ENCODE assay signal across 8 mouse cellular contexts in the genomic region with DNA sequence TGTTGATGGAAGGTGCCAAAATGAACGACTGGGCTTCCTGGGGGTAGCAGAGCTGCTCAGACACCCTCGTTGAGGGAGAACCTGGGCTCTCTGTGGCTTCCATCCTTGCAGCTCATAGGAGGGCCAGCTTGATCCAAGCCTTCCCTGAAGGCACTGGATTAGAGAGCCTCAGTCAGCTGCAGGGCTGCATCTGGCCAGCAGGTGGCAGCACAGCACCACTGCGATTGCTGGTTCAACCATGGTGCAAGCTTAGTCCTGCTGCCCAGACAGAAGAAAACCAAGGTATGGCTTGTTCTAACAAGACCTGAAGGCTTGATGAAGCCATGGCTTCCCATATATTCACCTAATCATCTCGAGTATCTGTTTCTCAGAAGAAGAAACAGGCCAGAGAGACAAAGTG. TPM values are rescaled to one million over a fixed set of nuclear protein-coding genes. Genes with fewer than 3 reads are reported as not detected.
DNase-seq lines count a peak whose midpoint lies in the region; ATAC-seq and TF ChIP-seq lines count a peak whose summit lies in the region.

No protein-coding gene starts in this region.

- DNase-seq in 3134 (ENCODE audit: extremely low read depth, insufficient read length, low spot score): peak; percentile 68
- peak; percentile 73 for DNase-seq in adrenal gland, adult 8-10 months
- DNase-seq in embryonic facial prominence, embryonic 11.5 days (ENCODE audit: low spot score): peak; percentile 85
- DNase-seq in heart, adult 9 months (ENCODE audit: low spot score in 2 of 2): peak; percentile 65 to 85
- peak; percentile 84 for DNase-seq in limb, embryonic 14.5 days (ENCODE audit: low spot score)
- peak; percentile 78 to 90 for DNase-seq in spleen, postnatal 14 days (ENCODE audit: low spot score in 2 of 2)

- 0 out of 2 replicates have a peak, but pooled peaks have one; percentile 27 for ATAC-seq in embryonic facial prominence, embryonic 11.5 days (replicated peaks; ENCODE audit: insufficient number of reproducible peaks, low FRiP score, low TSS enrichment, low read depth)
- peak; percentile 20; the same call in 1 of the 2 replicates for ATAC-seq in kidney, embryonic 15.5 days (replicated peaks; ENCODE audit: low FRiP score)
- peak; percentile 59; the same call in 1 of the 2 replicates for ATAC-seq in limb, embryonic 14.5 days (ENCODE audit: low FRiP score, low read depth)

- no peaks in the 10 kb centered on the region for H3K4me1 ChIP-seq in embryonic facial prominence, embryonic 11.5 days (ENCODE audit: control insufficient read depth, insufficient read depth, low read length)
- no peaks in the 10 kb centered on the region for H3K4me1 ChIP-seq in kidney, embryonic 15.5 days
- H3K4me1 ChIP-seq in limb, embryonic 14.5 days (ENCODE audit: control insufficient read depth, insufficient read depth, low read length): no peaks in the 10 kb centered on the region

- no peak overlapping the region for H3K27ac ChIP-seq in embryonic facial prominence, embryonic 11.5 days (replicated peaks; ENCODE audit: low read depth, low read length)
- no peak overlapping the region for H3K27ac ChIP-seq in kidney, embryonic 15.5 days
- H3K27ac ChIP-seq in limb, embryonic 14.5 days (replicated peaks; ENCODE audit: low read depth, low read length): no peak overlapping the region

- H3K4me2 ChIP-seq in embryonic facial prominence, embryonic 11.5 days (ENCODE audit: low read depth, low read length): no peak overlapping the region
- H3K4me2 ChIP-seq in kidney, embryonic 15.5 days: no peak overlapping the region
- no peak overlapping the region for H3K4me2 ChIP-seq in limb, embryonic 14.5 days (replicated peaks; ENCODE audit: low read depth, low read length, severe bottlenecking)
- H3K4me2 ChIP-seq in myocyte (ENCODE audit: low read depth): no peak overlapping the region

- TF ChIP-seq POLR2A in limb, embryonic 14.5 days (IDR thresholded peaks at IDR 0.05; ENCODE audit: borderline replicate concordance, extremely low read depth, insufficient read depth, insufficient read length): no peak
- TF ChIP-seq POLR2A in myocyte (IDR thresholded peaks at IDR 0.05; ENCODE audit: insufficient read length, low read depth): peak; percentile 25

- WGBS in embryonic facial prominence, embryonic 11.5 days: 18% methylated on average over 4 of the region's 4 CpGs
- 18% methylated on average over 4 of the region's 4 CpGs for WGBS in kidney, embryonic 15.5 days
- 21% methylated on average over 4 of the region's 4 CpGs for WGBS in limb, embryonic 14.5 days

- H3K9ac ChIP-seq in embryonic facial prominence, embryonic 11.5 days (replicated peaks; ENCODE audit: low read length): no peak overlapping the region
- no peak overlapping the region for H3K9ac ChIP-seq in kidney, embryonic 15.5 days
- no peak overlapping the region for H3K9ac ChIP-seq in limb, embryonic 14.5 days (ENCODE audit: low read depth, low read length, severe bottlenecking)

- H3K9me3 ChIP-seq in embryonic facial prominence, embryonic 11.5 days (replicated peaks; ENCODE audit: control insufficient read depth, low read length): no peaks in the 10 kb centered on the region
- H3K9me3 ChIP-seq in kidney, embryonic 15.5 days (replicated peaks): no peaks in the 10 kb centered on the region
- no peaks in the 10 kb centered on the region for H3K9me3 ChIP-seq in limb, embryonic 14.5 days (ENCODE audit: control insufficient read depth, low read length)

- H3K4me3 ChIP-seq in embryonic facial prominence, embryonic 11.5 days (ENCODE audit: low read depth, low read length): no peak overlapping the region
- H3K4me3 ChIP-seq in kidney, embryonic 15.5 days (replicated peaks): no peak overlapping the region
- H3K4me3 ChIP-seq in limb, embryonic 14.5 days (replicated peaks; ENCODE audit: low read length): no peak overlapping the region
- no peak overlapping the region for H3K4me3 ChIP-seq in myocyte

- H3K36me3 ChIP-seq in embryonic facial prominence, embryonic 11.5 days (replicated peaks; ENCODE audit: control insufficient read depth, insufficient read depth, low read depth, low read length): no peaks in the 10 kb centered on the region; the same call in 1 of the 2 replicates
- peaks cover 54% of the 10 kb centered on the region for H3K36me3 ChIP-seq in kidney, embryonic 15.5 days
- peaks cover 49% of the 10 kb centered on the region for H3K36me3 ChIP-seq in limb, embryonic 14.5 days (ENCODE audit: control insufficient read depth, insufficient read depth, low read length)
- H3K36me3 ChIP-seq in myocyte (ENCODE audit: control insufficient read depth, insufficient read depth): peaks cover 28% of the 10 kb centered on the region

- H3ac ChIP-seq in myocyte (ENCODE audit: control insufficient read depth, insufficient read length): no peak overlapping the region

- H3K79me2 ChIP-seq in myocyte (ENCODE audit: control insufficient read depth, insufficient read depth): no peaks in the 10 kb centered on the region

- no peaks in the 10 kb centered on the region for H3K27me3 ChIP-seq in embryonic facial prominence, embryonic 11.5 days (ENCODE audit: control insufficient read depth, insufficient read depth, low read length)
- no peaks in the 10 kb centered on the region for H3K27me3 ChIP-seq in kidney, embryonic 15.5 days
- no peaks in the 10 kb centered on the region for H3K27me3 ChIP-seq in limb, embryonic 14.5 days (ENCODE audit: control insufficient read depth, insufficient read depth, low read length)
- no peaks in the 10 kb centered on the region for H3K27me3 ChIP-seq in myocyte (ENCODE audit: control insufficient read depth, insufficient read depth, insufficient read length)

TF ChIP-seq in myocyte, 11 proteins besides CTCF, POLR2A, EP300 and RAD21:
- peak in 1 of 3 experiments; percentile 7 for TF ChIP-seq MYOD1 (IDR thresholded peaks at IDR 0.05; ENCODE audit: control insufficient read depth in 1 of 3, insufficient read length in 2 of 3, low read depth in 2 of 3)
- no peak for TF ChIP-seq SRF (IDR thresholded peaks at IDR 0.05; ENCODE audit: control insufficient read depth, insufficient read length, low read depth)

RNA-seq across cellular contexts. Expression of a gene that starts 6.3 kb away (rescaled TPM):
- total RNA-seq in adrenal gland, adult 8-10 months (2022): 1 to 10 TPM in 3 of 4 experiments, under 1 TPM in 1; 0.74 to 4.3 (median 2.8) TPM
- not detected in 2 replicates for polyA plus RNA-seq in embryonic facial prominence, embryonic 11.5 days (2014; fragmentation: Nextera tagmentation; extraction: Ambion mirVana)
- not detected in 2 replicates for polyA plus RNA-seq in kidney, embryonic 15.5 days (2015; fragmentation: Nextera tagmentation; extraction: Ambion mirVana)
- polyA plus RNA-seq in limb, embryonic 14.5 days (2012; rRNA removed): not detected in 2 replicates
- not detected in 2 replicates for polyA plus RNA-seq in limb, embryonic 14.5 days (2014; fragmentation: Nextera tagmentation; extraction: Ambion mirVana)
- polyA plus RNA-seq in myocyte (2012; fragmentation: generic; extraction: Trizol): not detected

RNA-seq across cellular contexts. Expression of a gene that starts 12.6 kb away (rescaled TPM):
- 10 to 100 TPM in 1 of 4 experiments, 1 to 10 TPM in 3; 6.4 to 14.0 (median 8.7) TPM for total RNA-seq in adrenal gland, adult 8-10 months (2022)
- not detected in 2 replicates for polyA plus RNA-seq in embryonic facial prominence, embryonic 11.5 days (2014; fragmentation: Nextera tagmentation; extraction: Ambion mirVana)
- not detected in 2 replicates for polyA plus RNA-seq in kidney, embryonic 15.5 days (2015; fragmentation: Nextera tagmentation; extraction: Ambion mirVana)
- polyA plus RNA-seq in limb, embryonic 14.5 days (2012; rRNA removed): not detected in 2 replicates
- not detected in 2 replicates for polyA plus RNA-seq in limb, embryonic 14.5 days (2014; fragmentation: Nextera tagmentation; extraction: Ambion mirVana)
- polyA plus RNA-seq in myocyte (2012; fragmentation: generic; extraction: Trizol): 0.07 TPM

RNA-seq across cellular contexts. Expression of a gene that starts 24.2 kb away (rescaled TPM):
- total RNA-seq in adrenal gland, adult 8-10 months (2022): 10 to 100 TPM; 18.5 to 49.4 (median 27.4) TPM
- polyA plus RNA-seq in embryonic facial prominence, embryonic 11.5 days (2014; fragmentation: Nextera tagmentation; extraction: Ambion mirVana): not detected in 2 replicates
- polyA plus RNA-seq in kidney, embryonic 15.5 days (2015; fragmentation: Nextera tagmentation; extraction: Ambion mirVana): 0.44 TPM in 1 of 2 replicates, not detected in the other
- polyA plus RNA-seq in limb, embryonic 14.5 days (2012; rRNA removed): 0.28 TPM in 1 of 2 replicates, not detected in the other
- 0.43 and 1.6 TPM in 2 replicates for polyA plus RNA-seq in limb, embryonic 14.5 days (2014; fragmentation: Nextera tagmentation; extraction: Ambion mirVana)
- not detected for polyA plus RNA-seq in myocyte (2012; fragmentation: generic; extraction: Trizol)

RNA-seq across cellular contexts. Expression of a gene that starts 34.6 kb away (rescaled TPM):
- total RNA-seq in adrenal gland, adult 8-10 months (2022): 1 to 10 TPM; 4.4 to 9.9 (median 7.0) TPM
- polyA plus RNA-seq in embryonic facial prominence, embryonic 11.5 days (2014; fragmentation: Nextera tagmentation; extraction: Ambion mirVana): 5.2 and 6.2 TPM in 2 replicates
- 7.4 and 8.3 TPM in 2 replicates for polyA plus RNA-seq in kidney, embryonic 15.5 days (2015; fragmentation: Nextera tagmentation; extraction: Ambion mirVana)
- 6.2 and 7.1 TPM in 2 replicates for polyA plus RNA-seq in limb, embryonic 14.5 days (2012; rRNA removed)
- polyA plus RNA-seq in limb, embryonic 14.5 days (2014; fragmentation: Nextera tagmentation; extraction: Ambion mirVana): 5.4 and 7.0 TPM in 2 replicates
- 5.6 TPM for polyA plus RNA-seq in myocyte (2012; fragmentation: generic; extraction: Trizol)
